Mouse (Mus musculus): Measurements from ENCODE around the gene Tnip1. TPM values are rescaled to one million over a fixed set of nuclear protein-coding genes. Genes with fewer than 3 reads are reported as not detected.
"Not testable (repeated sequence)": the region's sequence is repeated elsewhere in the genome, so short reads cannot be mapped to it uniquely, and the experiment has no call there.

The Tnip1 gene
- polyA plus RNA-seq, 1 experiment from 2014 or later, result 10.8 TPM

- Histone ChIP-seq H3K9me3 (replicated peaks) (no peaks in the 10 kb centered on the region), H3K36me3 (ENCODE audit: poor library complexity, severe bottlenecking) (no peaks in the 10 kb centered on the region), H3K9ac (no peak overlapping the region), H3K4me3 (no peak overlapping the region), H3K27me3 (no peaks in the 10 kb centered on the region; the same call in 1 of the 2 replicates), H3K4me1 (peaks cover 9% of the 10 kb centered on the region), H3K4me2 (no peak overlapping the region), H3K27ac (no peak overlapping the region)
- ATAC-seq, result no peak
- 80% methylated on average over 8 of the region's 8 CpGs for WGBS
Observed at GRCm38 (mm10) chr11:54971365-54972048, 8.8 kb upstream of the Tnip1 start.

GRCm38 (mm10) chr11:54965234-54965633, 2.5 kb upstream of the Tnip1 start:
- H3K27ac ChIP-seq, result no peak overlapping the region
- no peaks in the 10 kb centered on the region for H3K27me3 ChIP-seq
- no peak overlapping the region for H3K4me2 ChIP-seq
- no peaks in the 10 kb centered on the region for H3K36me3 ChIP-seq (ENCODE audit: poor library complexity, severe bottlenecking)
- H3K9ac ChIP-seq, result no peak overlapping the region
- no peaks in the 10 kb centered on the region for H3K9me3 ChIP-seq (replicated peaks)
- H3K4me3 ChIP-seq, result no peak overlapping the region
- 91% methylated on average over 6 of the region's 6 CpGs for WGBS
- no peak for ATAC-seq
- H3K4me1 ChIP-seq, result no peaks in the 10 kb centered on the region

GRCm38 (mm10) chr11:54961921-54962320, 796 bp downstream of the Tnip1 start:
- no peak overlapping the region for H3K9ac ChIP-seq
- no peak overlapping the region for H3K4me2 ChIP-seq
- H3K36me3 ChIP-seq (ENCODE audit: poor library complexity, severe bottlenecking), result no peaks in the 10 kb centered on the region
- no peak for ATAC-seq
- no peaks in the 10 kb centered on the region for H3K27me3 ChIP-seq
- no peak overlapping the region for H3K4me3 ChIP-seq
- H3K27ac ChIP-seq, result no peak overlapping the region
- no peaks in the 10 kb centered on the region for H3K4me1 ChIP-seq
- 68% methylated on average over 3 of the region's 3 CpGs for WGBS
- no peaks in the 10 kb centered on the region for H3K9me3 ChIP-seq (replicated peaks)

DNA sequence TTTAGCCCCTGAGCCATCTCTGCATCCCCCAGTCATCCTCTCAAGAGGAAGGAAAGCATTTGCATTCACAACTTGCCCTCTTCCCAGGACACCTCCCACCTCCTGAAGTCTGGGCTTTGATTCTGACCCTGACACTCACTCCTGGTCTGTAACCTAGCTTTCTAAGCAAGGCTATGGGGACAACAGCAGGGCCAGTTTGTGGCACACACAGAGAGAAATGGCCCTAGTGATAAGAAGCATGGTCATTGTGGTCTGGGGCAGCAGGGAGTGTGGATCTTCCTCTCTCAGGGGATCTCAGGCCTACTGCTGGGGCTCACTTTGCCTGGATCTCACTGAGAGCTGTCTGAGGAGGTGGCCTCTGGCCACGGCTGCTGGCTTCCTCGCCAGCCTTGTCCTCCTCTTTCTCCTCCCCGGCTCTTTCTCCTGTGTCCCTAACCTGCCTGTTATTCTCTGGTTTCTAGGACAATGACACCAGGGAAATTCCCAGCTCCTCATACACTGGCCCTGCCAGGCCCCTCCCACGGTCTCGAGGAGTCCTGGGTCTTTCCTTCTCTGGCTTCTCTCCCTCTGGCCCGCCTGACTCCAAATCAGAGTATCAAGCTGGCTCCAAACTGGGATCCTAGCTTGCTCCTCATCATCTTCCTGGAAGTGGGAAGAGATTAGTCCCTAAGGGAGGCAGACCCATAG, 1.4 kb downstream of the Tnip1 start:
- 72% methylated on average over 6 of the region's 6 CpGs for WGBS

DNA sequence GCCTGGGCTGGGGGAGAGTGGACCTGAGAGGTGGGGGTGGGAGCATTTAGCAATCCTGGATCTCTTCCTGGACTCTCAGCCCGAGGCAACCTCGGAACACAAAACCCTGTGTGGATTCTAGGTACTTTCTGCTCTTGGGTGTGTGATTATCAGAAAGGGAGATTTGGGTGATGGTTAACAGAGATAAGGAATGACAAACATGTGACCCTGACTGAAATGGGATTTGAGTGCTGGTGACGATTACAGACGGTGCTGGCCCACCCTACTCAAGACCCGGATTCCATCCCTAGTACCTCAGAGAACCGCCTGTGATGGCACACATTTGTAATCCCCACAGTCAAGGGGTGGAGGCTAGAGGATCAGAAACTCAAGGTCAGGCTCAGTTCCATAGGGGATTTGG, 2.5 kb downstream of the Tnip1 start:
- WGBS, result 85% methylated on average over 6 of the region's 6 CpGs
- no peak overlapping the region for H3K4me3 ChIP-seq
- no peaks in the 10 kb centered on the region for H3K27me3 ChIP-seq
- no peak overlapping the region for H3K9ac ChIP-seq
- no peak overlapping the region for H3K4me2 ChIP-seq
- H3K9me3 ChIP-seq (replicated peaks), result no peaks in the 10 kb centered on the region
- no peak for ATAC-seq
- no peaks in the 10 kb centered on the region for H3K36me3 ChIP-seq (ENCODE audit: poor library complexity, severe bottlenecking)
- H3K4me1 ChIP-seq, result no peaks in the 10 kb centered on the region
- no peak overlapping the region for H3K27ac ChIP-seq

More for the DNA sequence above, 1.4 kb downstream of the Tnip1 start:
- H3K9me3 ChIP-seq (replicated peaks), result no peaks in the 10 kb centered on the region
- H3K4me3 ChIP-seq, result no peak overlapping the region
- no peak for ATAC-seq
- H3K4me2 ChIP-seq, result no peak overlapping the region
- no peak overlapping the region for H3K9ac ChIP-seq
- H3K27me3 ChIP-seq, result no peaks in the 10 kb centered on the region
- no peaks in the 10 kb centered on the region for H3K4me1 ChIP-seq
- no peak overlapping the region for H3K27ac ChIP-seq
- H3K36me3 ChIP-seq (ENCODE audit: poor library complexity, severe bottlenecking), result no peaks in the 10 kb centered on the region

DNA sequence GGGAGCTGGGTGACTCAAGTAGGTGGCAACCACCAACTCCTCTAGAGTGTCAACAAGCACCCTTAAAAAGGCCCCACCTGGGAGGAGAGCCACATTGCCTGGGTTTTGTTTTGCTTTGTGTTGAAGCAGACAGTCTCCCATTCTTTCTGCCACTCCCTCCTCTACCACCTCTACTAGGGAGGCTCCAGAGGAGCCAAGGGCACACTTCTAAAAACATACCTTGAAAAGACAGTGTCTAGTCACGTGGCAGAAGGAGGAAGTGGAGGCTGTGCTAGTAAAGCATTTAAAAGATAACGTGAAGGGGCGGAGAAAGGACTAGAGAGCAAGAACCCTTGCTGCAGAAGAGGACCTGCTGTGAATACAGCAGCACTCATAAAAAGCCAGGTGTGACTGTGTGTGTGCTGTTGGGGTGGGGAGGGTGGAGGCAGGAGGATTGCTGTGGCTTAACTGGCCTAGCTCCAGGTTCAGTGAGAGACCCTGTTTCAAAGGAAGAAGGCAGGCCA, 4.1 kb downstream of the Tnip1 start:
- Histone ChIP-seq H3K36me3 (ENCODE audit: poor library complexity, severe bottlenecking) (no peaks in the 10 kb centered on the region), H3K4me2 (no peak overlapping the region), H3K27me3 (no peaks in the 10 kb centered on the region), H3K4me3 (no peak overlapping the region), H3K9ac (no peak overlapping the region), H3K9me3 (replicated peaks) (no peaks in the 10 kb centered on the region), H3K27ac (no peak overlapping the region), H3K4me1 (peaks cover 15% of the 10 kb centered on the region)
- no peak for ATAC-seq
- WGBS, result 67% methylated on average over 3 of the region's 3 CpGs

DNA sequence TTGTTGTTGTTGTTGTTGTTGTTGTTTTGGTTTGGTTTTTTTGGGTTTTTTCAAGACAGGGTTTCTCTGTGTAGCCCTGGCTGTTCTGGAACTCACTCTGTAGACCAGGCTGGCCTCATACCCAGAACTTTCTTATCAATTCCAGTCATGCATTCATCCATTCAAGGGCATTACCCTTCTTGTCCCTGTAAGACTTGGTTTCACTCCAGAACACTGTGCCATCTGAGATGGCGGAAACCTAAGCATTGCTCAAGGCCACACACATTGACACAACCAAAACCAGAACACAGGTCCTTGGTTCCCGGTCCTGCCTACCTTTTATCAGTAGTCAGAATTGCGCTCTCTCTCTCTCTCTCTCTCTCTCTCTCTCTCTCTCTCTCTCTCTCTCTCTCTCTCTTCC, 5.0 kb downstream of the Tnip1 start:
- not testable (repeated sequence) for H3K4me3 ChIP-seq; H3K27ac ChIP-seq; H3K4me2 ChIP-seq; H3K36me3 ChIP-seq (ENCODE audit: poor library complexity, severe bottlenecking); H3K9me3 ChIP-seq (replicated peaks); H3K9ac ChIP-seq; ATAC-seq; H3K27me3 ChIP-seq
- 81% methylated on average over 3 of the region's 3 CpGs for WGBS
- peaks cover 16% of the 10 kb centered on the region for H3K4me1 ChIP-seq

GRCm38 (mm10) chr11:54956912-54957311, 5.8 kb downstream of the Tnip1 start:
- Histone ChIP-seq H3K27ac (no peak overlapping the region), H3K27me3 (no peaks in the 10 kb centered on the region), H3K4me3 (no peak overlapping the region), H3K9ac (no peak overlapping the region), H3K36me3 (ENCODE audit: poor library complexity, severe bottlenecking) (no peaks in the 10 kb centered on the region), H3K9me3 (replicated peaks) (no peaks in the 10 kb centered on the region), H3K4me1 (peaks cover 16% of the 10 kb centered on the region), H3K4me2 (no peak overlapping the region)
- no peak for ATAC-seq
- WGBS, result 59% methylated on average over 7 of the region's 7 CpGs

GRCm38 (mm10) chr11:54955735-54956480, 6.8 kb downstream of the Tnip1 start:
- ATAC-seq, result peak; percentile 99

GRCm38 (mm10) chr11:54955400-54955734, 7.3 kb downstream of the Tnip1 start:
- Histone ChIP-seq H3K9ac (peak overlapping the region; percentile 81), H3K27ac (peak overlapping the region; percentile 82; the same call in 1 of the 2 replicates), H3K4me1 (peaks cover 16% of the 10 kb centered on the region), H3K4me3 (peak overlapping the region; percentile 80), H3K4me2 (peak overlapping the region; percentile 71)
- WGBS, result 46% methylated on average over 10 of the region's 10 CpGs
- ATAC-seq; H3K27me3 ChIP-seq; H3K36me3 ChIP-seq (ENCODE audit: poor library complexity, severe bottlenecking); H3K9me3 ChIP-seq (replicated peaks): not testable (repeated sequence)

More at GRCm38 (mm10) chr11:54955735-54956480, 6.8 kb downstream of the Tnip1 start:
- peak overlapping the region; percentile 82 for H3K27ac ChIP-seq
- under 1% methylated on average over 59 of the region's 59 CpGs for WGBS
- no peaks in the 10 kb centered on the region for H3K36me3 ChIP-seq (ENCODE audit: poor library complexity, severe bottlenecking)
- H3K4me3 ChIP-seq, result peak overlapping the region; percentile 80
- peak overlapping the region; percentile 71 for H3K4me2 ChIP-seq
- peak overlapping the region; percentile 81 for H3K9ac ChIP-seq
- H3K9me3 ChIP-seq (replicated peaks), result no peaks in the 10 kb centered on the region
- peaks cover 16% of the 10 kb centered on the region for H3K4me1 ChIP-seq
- no peaks in the 10 kb centered on the region for H3K27me3 ChIP-seq

DNA sequence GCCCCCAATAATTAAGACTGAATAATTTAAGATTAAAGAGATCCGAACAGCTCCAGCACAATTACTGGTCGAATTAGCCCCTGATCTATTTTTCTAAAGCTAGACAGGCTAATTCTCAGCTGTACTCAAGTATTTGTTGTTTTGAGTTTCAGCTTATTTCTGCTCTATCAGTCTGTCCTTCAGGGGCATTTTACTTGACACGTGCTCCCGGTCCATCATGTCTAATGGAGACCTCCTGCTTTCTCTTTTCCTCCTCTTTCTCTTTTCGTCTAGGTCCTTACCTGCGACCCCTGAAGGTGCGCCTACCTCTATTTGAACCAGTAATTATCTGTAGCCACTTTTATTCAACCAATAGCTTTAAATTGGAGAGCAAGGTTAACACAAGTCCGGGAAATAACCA, 8.0 kb downstream of the Tnip1 start:
- peaks cover 16% of the 10 kb centered on the region for H3K4me1 ChIP-seq
- ATAC-seq, result no peak
- no peak overlapping the region for H3K27ac ChIP-seq
- H3K36me3 ChIP-seq (ENCODE audit: poor library complexity, severe bottlenecking), result no peaks in the 10 kb centered on the region
- H3K9ac ChIP-seq, result peak overlapping the region; percentile 43; the same call in 1 of the 2 replicates
- H3K27me3 ChIP-seq, result no peaks in the 10 kb centered on the region
- no peaks in the 10 kb centered on the region for H3K9me3 ChIP-seq (replicated peaks)
- H3K4me3 ChIP-seq, result no peak overlapping the region
- H3K4me2 ChIP-seq, result no peak overlapping the region; the same call in 1 of the 2 replicates
- WGBS, result 76% methylated on average over 8 of the region's 8 CpGs

GRCm38 (mm10) chr11:54953993-54954446, 8.7 kb downstream of the Tnip1 start:
- Histone ChIP-seq H3K4me1 (peaks cover 16% of the 10 kb centered on the region), H3K9ac (peak overlapping the region; percentile 43; the same call in 1 of the 2 replicates), H3K27ac (no peak overlapping the region), H3K27me3 (no peaks in the 10 kb centered on the region), H3K36me3 (ENCODE audit: poor library complexity, severe bottlenecking) (no peaks in the 10 kb centered on the region), H3K4me3 (no peak overlapping the region), H3K4me2 (peak overlapping the region; percentile 30), H3K9me3 (replicated peaks) (no peaks in the 10 kb centered on the region)
- WGBS, result 29% methylated on average over 9 of the region's 9 CpGs
- ATAC-seq, result no peak
